Mouse (Mus musculus) embryonic fibroblast, embryonic 13.5 days (primary cell): Measurements from ENCODE around the gene Gm10778. TPM values are rescaled to one million over a fixed set of nuclear protein-coding genes. Genes with fewer than 3 reads are reported as not detected.
"Not testable (repeated sequence)": the region's sequence is repeated elsewhere in the genome, so short reads cannot be mapped to it uniquely, and the experiment has no call there.

Source experiments
- H3K27ac ChIP-seq: 2 replicates; pipeline ENCODE4 v1.5.1; 2012; ENCODE audit warnings: low read length, control low read depth, inconsistent platforms; ENCODE audit not compliant: insufficient read depth
- H3K4me1 ChIP-seq: 2 replicates; pipeline ENCODE4 v1.6.1; 2011; ENCODE audit warnings: low read length; ENCODE audit not compliant: control insufficient read depth, insufficient read depth
- H3K4me3 ChIP-seq: 2 replicates; pipeline ENCODE4 v1.5.1; 2011; ENCODE audit warnings: mild to moderate bottlenecking, control low read depth, low read length; ENCODE audit not compliant: insufficient read depth
- CTCF ChIP-seq: IDR thresholded peaks from 2 replicates; pipeline ENCODE4 v1.5.1; 2011; ENCODE audit warnings: mild to moderate bottlenecking, control low read depth, low read length, moderate library complexity, borderline replicate concordance; ENCODE audit not compliant: insufficient read depth
- POLR2A ChIP-seq: IDR thresholded peaks from 2 replicates; pipeline ENCODE4 v1.6.1; 2011; ENCODE audit warnings: low read depth, mild to moderate bottlenecking, control low read depth, low read length, moderate library complexity
- polyA plus RNA-seq: library from polyadenylated mRNA; stranded (reverse); fragments of >200 nt; gene quantifications from 2 replicates; pipeline ENCODE4 v1.2.4, GENCODE M21; 2011; ENCODE audit warnings: low read depth; ENCODE audit not compliant: missing spikeins, insufficient read length

Gm10778 gene
- 2.7 and 2.9 TPM in 2 replicates for polyA plus RNA-seq

- H3K4me3 ChIP-seq: peak within 1 kb of the TSS; percentile 34
- H3K27ac ChIP-seq, H3K4me1 ChIP-seq: not testable (repeated sequence)
- TF ChIP-seq POLR2A: peak; percentile 58; the same call in 1 of the 2 replicates
Observed at GRCm38 (mm10) chr10:81648803-81649775, at the start of gene Gm10778. TSS of gene Gm10778 (plus strand) at chr10:81649059.

GRCm38 (mm10) chr10:81599630-81600029 lies 49.2 kb upstream of the Gm10778 start:
- Histone ChIP-seq H3K4me1 (peaks cover 6% of the 10 kb centered on the region), H3K4me3 (no peak overlapping the region), H3K27ac (no peak overlapping the region)
- TF ChIP-seq CTCF: no peak
- no peak for TF ChIP-seq POLR2A

DNA sequence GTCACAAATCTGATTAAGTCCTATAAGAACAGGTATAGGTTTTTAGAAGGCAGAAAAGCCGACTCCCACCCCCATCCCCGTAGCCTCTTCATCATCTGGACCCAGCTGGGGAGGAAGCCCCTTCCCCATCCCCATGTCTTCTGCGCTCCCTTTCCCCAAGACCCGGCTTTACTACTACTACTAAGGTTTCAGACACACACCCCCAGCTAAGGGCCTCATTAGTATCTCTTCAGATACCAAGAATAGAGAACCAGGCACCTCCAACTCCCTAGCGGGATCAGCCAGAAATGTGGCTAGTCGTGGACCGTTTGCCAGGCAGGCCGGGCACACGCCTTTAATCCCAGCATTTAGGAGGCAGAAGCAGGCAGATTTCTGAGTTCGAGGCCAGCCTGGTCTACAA lies 48.8 kb upstream of the Gm10778 start:
- TF ChIP-seq POLR2A (no peak), CTCF (no peak)
- no peak overlapping the region for H3K4me3 ChIP-seq
- H3K4me1 ChIP-seq: peaks cover 8% of the 10 kb centered on the region
- no peak overlapping the region for H3K27ac ChIP-seq

DNA sequence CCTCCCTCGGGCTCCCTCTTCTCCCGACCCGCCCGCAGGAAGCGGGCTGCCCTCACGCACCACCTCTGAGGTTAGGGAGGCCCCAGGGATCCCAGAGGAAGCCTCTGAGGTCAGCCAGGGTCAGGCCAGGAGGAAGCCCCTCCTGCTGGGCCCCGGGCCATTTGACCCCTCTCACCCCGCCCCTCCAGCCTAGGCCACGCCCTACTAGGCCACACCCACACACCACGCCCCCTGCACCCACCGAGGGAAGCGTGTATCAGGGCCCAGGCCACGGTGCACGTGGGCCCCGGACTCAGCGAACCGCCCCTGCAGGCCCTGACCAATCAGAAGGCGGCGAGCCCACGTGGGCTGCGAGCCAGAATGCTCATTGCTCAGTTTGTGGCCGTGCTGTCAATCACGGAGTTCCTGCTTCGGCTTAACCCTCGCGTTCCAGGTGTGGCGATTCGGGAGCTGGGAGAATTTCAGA lies 48.1 kb upstream of the Gm10778 start, which contains the start of gene Tle6:
Gene Tle6, minus strand, starts transcription at position 336 of the 466 bp plus-strand sequence.
- Histone ChIP-seq H3K4me3 (no peak within 1 kb of the TSS), H3K27ac (no peak within 1 kb of the TSS), H3K4me1 (peaks cover 7% of the 10 kb centered on the region)
- no peak for TF ChIP-seq CTCF
- TF ChIP-seq POLR2A: no peak

DNA sequence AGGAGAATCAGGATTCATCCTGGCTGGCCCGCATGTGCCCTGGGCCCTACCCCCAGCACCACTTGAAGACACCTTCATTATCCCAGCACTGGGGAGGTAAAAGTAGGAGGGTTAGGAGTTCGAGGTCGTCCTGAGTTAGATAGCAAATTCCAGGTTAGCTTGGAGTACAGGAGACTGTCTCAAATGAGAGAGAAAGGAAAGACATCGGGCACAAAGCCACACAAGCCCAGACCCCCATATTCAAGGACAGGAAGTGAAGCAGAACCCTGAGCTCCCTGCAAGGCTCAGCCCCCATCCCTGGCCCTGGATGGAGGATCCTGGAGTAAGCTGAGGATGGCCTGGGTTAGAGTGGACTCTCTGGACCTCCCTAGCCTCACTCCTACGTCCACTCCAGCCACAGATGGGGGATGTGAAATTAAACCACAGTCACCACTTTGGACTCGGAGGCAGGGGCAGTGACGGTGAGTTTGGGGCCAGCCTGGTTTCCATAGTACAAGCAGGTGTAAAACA lies 47.4 kb upstream of the Gm10778 start:
- TF ChIP-seq POLR2A: no peak
- H3K4me1 ChIP-seq: peaks cover 3% of the 10 kb centered on the region; the same call in 1 of the 2 replicates
- H3K4me3 ChIP-seq: no peak overlapping the region
- H3K27ac ChIP-seq: no peak overlapping the region

- peaks cover 3% of the 10 kb centered on the region; the same call in 1 of the 2 replicates for H3K4me1 ChIP-seq
- TF ChIP-seq POLR2A (no peak), CTCF (no peak)
- H3K4me3 ChIP-seq: no peak overlapping the region
- no peak overlapping the region for H3K27ac ChIP-seq
Observed at GRCm38 (mm10) chr10:81602741-81603151, 46.1 kb upstream of the Gm10778 start.

- no peak overlapping the region for H3K4me3 ChIP-seq
- TF ChIP-seq POLR2A (0 out of 2 replicates have a peak, but pooled peaks have one; percentile 3), CTCF (no peak)
- H3K27ac ChIP-seq: no peak overlapping the region
- H3K4me1 ChIP-seq: peaks cover 3% of the 10 kb centered on the region; the same call in 1 of the 2 replicates
Observed at GRCm38 (mm10) chr10:81604019-81604967, 44.6 kb upstream of the Gm10778 start.

- TF ChIP-seq CTCF: peak; percentile 93
- no peak; the same call in 1 of the 2 replicates for TF ChIP-seq POLR2A
- Histone ChIP-seq H3K27ac (peak overlapping the region; percentile 68), H3K4me1 (peaks cover 3% of the 10 kb centered on the region; the same call in 1 of the 2 replicates), H3K4me3 (peak overlapping the region; percentile 39)
Observed at GRCm38 (mm10) chr10:81604968-81605665, 43.7 kb upstream of the Gm10778 start.

DNA sequence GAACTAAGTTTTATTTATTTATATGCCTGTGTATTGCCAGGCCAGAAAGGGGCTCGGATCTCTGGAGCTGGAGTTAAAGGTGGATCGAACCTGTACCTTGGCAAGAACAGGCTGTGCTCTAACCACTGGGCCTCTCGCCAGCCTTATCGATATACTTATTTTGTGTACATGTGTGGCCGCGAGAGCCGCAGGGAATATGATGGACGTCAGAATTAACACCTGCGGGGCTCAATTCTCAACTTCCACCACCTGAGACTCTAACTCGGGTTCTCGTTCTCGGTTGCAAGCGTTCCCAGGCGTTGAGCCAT lies 43.2 kb upstream of the Gm10778 start:
- TF ChIP-seq POLR2A (no peak), CTCF (no peak)
- H3K4me3 ChIP-seq: peak overlapping the region; percentile 39
- H3K4me1 ChIP-seq: peaks cover 3% of the 10 kb centered on the region; the same call in 1 of the 2 replicates
- peak overlapping the region; percentile 68 for H3K27ac ChIP-seq
